Mouse (Mus musculus): ENCODE data around the gene Rpusd1.

DNA sequence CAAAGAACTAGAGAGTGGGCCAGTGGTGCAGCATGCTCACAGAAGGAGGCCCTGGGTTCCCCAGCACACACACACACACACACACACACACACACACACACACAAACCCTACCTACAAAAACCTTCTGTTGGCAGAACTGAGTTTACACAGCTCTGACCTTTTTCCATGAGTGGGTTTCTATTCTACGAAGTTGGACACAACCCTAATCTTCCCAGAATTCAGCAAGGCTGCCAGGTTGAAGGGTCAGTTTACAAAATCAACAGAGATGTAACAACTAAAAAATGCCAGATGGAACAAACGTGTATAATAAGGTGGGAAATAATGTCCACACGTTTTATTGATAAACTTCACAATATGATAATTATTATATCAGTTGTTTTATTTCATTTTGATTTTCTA is 30.2 kb downstream of the Rpusd1 start:
- TF ChIP-seq GATA1 (IDR thresholded peaks at IDR 0.05; ENCODE audit: low read length) (no peak), TAL1 (IDR thresholded peaks at IDR 0.05; ENCODE audit: low read length) (no peak)

All from erythroblast, embryonic 14.5 days (primary cell).